Mouse (Mus musculus) hindbrain, embryonic 10.5 days (tissue): Measurements from ENCODE around the gene Bckdk. TPM values are rescaled to one million over a fixed set of nuclear protein-coding genes. Genes with fewer than 3 reads are reported as not detected.
A peak's percentile ranks its signal among the peaks of the same experiment; 100 is the strongest.
"Not testable (repeated sequence)": the region's sequence is repeated elsewhere in the genome, so short reads cannot be mapped to it uniquely, and the experiment has no call there.

Experiments used
- DNase-seq: peaks from one replicate; pipeline ENCODE4 v3.0.0-alpha.2; 2017; ENCODE audit warnings: low spot score
- H3K27ac ChIP-seq: fragments of 300-500 bp; sonication (generic); 2 replicates; pipeline ENCODE4 v1.5.1; 2016; ENCODE audit warnings: mild to moderate bottlenecking, moderate library complexity
- H3K27me3 ChIP-seq: fragments of 300-500 bp; sonication (generic); 2 replicates; pipeline ENCODE4 v1.6.1; 2016; ENCODE audit warnings: mild to moderate bottlenecking; ENCODE audit not compliant: poor library complexity, insufficient read depth, severe bottlenecking
- H3K36me3 ChIP-seq: fragments of 300-500 bp; sonication (generic); 2 replicates; pipeline ENCODE4 v1.6.1; 2016; ENCODE audit warnings: mild to moderate bottlenecking, moderate library complexity
- H3K4me1 ChIP-seq: fragments of 300-500 bp; sonication (generic); replicated peaks from 2 replicates; pipeline ENCODE4 v1.6.1; 2016; ENCODE audit warnings: mild to moderate bottlenecking
- H3K4me3 ChIP-seq: fragments of 300-500 bp; sonication (generic); 2 replicates; pipeline ENCODE4 v1.5.1; 2016; ENCODE audit warnings: mild to moderate bottlenecking, moderate library complexity
- H3K9me3 ChIP-seq: fragments of 300-500 bp; sonication (generic); 2 replicates; pipeline ENCODE4 v1.6.1; 2016; ENCODE audit warnings: mild to moderate bottlenecking, moderate library complexity
- whole genome bisulfite sequencing: fragments of 180-500 bp; shearing (Covaris S2); methylation state at CpG from one replicate; pipeline ENCODE4 v1.1.7; 2016; 5-methylcytosine and 5-hydroxymethylcytosine counted together
- polyA plus RNA-seq: library from polyadenylated mRNA; unstranded; fragments of >200 nt; fragmentation: Nextera tagmentation; extraction: Ambion mirVana; gene quantifications from 2 replicates; pipeline ENCODE4 v1.2.1, GENCODE M21; 2016

Bckdk gene
- polyA plus RNA-seq, 1 experiment from 2014 or later, result 123 TPM

DNA sequence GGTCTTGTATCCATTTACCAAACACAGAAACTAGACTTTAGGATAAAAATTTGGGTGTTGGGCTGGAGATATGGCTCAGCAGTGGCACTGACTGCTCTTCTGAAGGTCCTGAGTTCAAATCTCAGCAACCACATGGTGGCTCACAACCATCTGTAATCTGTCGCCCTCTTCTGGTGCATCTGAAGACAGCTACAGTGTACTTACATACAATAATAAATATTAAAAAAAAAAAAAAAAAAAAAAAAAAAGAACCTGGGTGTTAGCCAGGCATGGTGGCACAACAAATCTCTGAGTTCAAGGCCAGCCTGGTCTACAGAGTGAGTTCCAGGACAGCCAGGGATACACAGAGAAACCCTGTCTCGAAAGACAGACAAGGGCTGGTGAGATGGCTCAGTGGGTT lies 38.2 kb downstream of the Bckdk start:
- peaks cover 41% of the 10 kb centered on the region for H3K27me3 ChIP-seq
- not testable (repeated sequence) for H3K36me3 ChIP-seq, H3K9me3 ChIP-seq, H3K27ac ChIP-seq, H3K4me1 ChIP-seq, DNase-seq, H3K4me3 ChIP-seq
- 52% methylated on average over 2 of the region's 2 CpGs for WGBS

DNA sequence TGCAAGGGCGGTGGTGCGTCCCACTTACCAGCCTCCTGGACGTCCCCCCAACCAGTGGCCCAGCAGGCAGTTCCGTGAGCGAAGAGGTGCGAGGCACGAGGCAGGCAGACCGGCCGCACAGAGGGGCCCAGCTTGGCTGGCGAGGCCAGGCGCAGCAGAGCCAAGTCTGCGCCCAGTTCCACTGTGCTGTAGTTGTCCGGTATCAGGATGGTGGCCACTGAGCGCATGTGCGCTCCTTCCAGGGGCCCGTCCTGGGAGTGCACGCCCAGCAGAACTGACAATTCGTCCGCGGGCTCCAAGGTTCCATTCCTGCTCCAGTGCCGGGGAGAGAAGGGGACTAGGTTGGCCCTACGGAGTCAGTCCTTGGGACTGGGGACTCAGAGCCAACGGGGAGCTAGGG lies 40.7 kb downstream of the Bckdk start:
- DNase-seq, result peak; percentile 26
- H3K36me3 ChIP-seq, result no peaks in the 10 kb centered on the region
- no peaks in the 10 kb centered on the region for H3K9me3 ChIP-seq
- peak overlapping the region; percentile 32 for H3K4me3 ChIP-seq
- WGBS, result 10% methylated on average over 23 of the region's 23 CpGs
- peaks cover 5% of the 10 kb centered on the region for H3K4me1 ChIP-seq
- peaks cover 44% of the 10 kb centered on the region for H3K27me3 ChIP-seq
- H3K27ac ChIP-seq, result no peak overlapping the region; the same call in 1 of the 2 replicates

DNA sequence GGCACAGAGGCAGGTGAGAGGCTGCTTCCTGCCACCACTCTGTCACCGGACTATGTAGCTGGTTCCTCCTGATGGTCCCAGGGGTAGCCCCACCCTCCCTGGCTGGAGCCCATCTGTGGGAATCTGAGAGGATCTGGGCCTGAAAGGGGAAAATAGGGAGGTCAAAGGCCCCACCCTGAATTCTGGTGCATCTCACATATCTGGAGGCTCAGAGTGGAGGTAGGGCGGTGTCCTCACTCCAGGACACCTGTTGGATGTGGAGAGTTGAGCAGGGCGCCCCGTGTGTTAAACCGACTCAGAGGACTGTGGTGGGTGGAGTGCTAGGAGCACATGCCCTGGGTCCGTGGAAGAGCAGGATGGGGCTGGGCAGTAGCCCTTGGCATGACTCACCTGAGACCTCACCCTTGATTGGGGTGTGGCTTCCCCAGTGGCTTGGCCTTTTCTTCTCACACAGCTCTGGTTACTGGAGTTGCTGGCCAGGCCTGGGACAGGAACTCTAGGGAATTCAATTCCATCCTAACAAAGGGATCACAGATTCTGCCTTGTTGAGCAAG lies 42.7 kb downstream of the Bckdk start, which contains the start of gene Prss36:
Prss36 (minus strand) TSS at position 256 of the 554 bp plus-strand sequence.
- no peak within 1 kb of the TSS for H3K4me3 ChIP-seq
- no peaks in the 10 kb centered on the region for H3K36me3 ChIP-seq
- H3K27ac ChIP-seq, result no peak within 1 kb of the TSS
- no peak for DNase-seq
- peaks cover 5% of the 10 kb centered on the region for H3K4me1 ChIP-seq
- no peaks in the 10 kb centered on the region for H3K9me3 ChIP-seq
- peaks cover 44% of the 10 kb centered on the region for H3K27me3 ChIP-seq
- WGBS, result 77% methylated on average over 6 of the region's 6 CpGs

DNA sequence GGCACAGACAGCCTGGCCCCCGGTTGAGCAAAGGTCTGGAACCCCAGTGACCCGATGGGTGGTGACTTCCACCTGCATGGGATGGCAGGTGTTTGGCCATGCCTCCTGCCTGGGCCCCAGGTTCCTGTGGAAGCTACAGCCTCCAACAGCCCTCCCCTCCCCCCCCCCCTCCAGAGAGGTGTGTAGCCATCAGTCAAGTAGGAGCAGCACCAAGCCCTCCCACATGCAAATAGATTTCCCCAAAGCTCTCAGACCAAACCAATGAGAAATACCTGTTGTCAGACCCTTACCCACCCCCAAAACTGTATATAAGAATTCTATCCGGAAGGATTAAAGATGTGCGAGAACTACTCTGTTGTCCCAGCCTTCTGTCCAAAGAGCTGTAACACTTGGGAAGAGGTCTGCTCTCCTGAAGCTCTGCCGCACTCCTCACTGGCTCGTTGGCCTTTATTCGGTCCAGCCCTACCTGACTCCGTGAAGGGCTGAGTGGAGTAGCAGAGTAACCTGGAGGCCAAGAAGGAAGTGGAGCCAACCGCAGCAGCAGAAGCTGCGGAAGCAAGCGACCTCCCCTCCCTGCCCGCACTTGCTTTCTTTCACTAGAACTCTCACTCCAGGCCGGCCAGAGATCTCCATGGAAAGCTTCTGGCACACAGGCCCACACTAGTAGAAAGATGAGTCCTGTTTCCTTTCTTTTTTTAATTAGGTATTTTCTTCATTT lies 49.1 kb downstream of the Bckdk start:
- 48% methylated on average over 13 of the region's 13 CpGs for WGBS
- no peak for DNase-seq
- Histone ChIP-seq H3K27ac (no peak overlapping the region), H3K9me3 (no peaks in the 10 kb centered on the region), H3K27me3 (no peaks in the 10 kb centered on the region), H3K4me1 (no peaks in the 10 kb centered on the region), H3K4me3 (no peak overlapping the region), H3K36me3 (no peaks in the 10 kb centered on the region)

DNA sequence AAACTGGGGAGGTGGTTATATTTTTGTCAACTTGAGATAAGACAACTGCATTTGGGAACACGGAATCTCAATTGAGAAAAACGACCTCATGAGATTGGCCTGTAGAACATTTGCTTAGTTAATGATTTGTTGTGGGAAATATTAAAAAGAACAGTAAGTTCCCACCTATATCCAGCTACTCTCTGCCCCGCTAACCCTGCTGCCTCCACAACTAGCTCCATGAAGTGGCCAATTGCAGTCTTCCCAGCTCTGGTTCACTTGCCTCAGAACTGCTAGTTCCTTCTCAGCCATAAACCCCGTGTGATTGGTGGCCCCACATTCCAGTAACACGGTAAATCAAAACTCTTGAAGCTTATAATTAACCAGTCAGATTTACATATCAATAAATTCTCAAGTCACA lies 55.5 kb downstream of the Bckdk start:
- Histone ChIP-seq H3K4me3 (no peak overlapping the region), H3K9me3 (no peaks in the 10 kb centered on the region), H3K27ac (no peak overlapping the region), H3K4me1 (no peaks in the 10 kb centered on the region), H3K36me3 (no peaks in the 10 kb centered on the region), H3K27me3 (no peaks in the 10 kb centered on the region)
- DNase-seq, result no peak
- WGBS, result 67% methylated on average over 5 of the region's 5 CpGs

Other genes with a start within 250 kb of the Bckdk start
- 55.9 and 56.6 TPM in 2 replicates for gene Bcl7c, start 195.1 kb upstream of the Bckdk start, polyA plus RNA-seq
- 5.1 and 5.8 TPM in 2 replicates for gene Ctf1, start 191.3 kb upstream of the Bckdk start, polyA plus RNA-seq
- gene Ctf2, start 171.9 kb upstream of the Bckdk start, polyA plus RNA-seq, result 0.26 and 0.37 TPM in 2 replicates
- 8.6 and 8.9 TPM in 2 replicates for gene Fbxl19, start 159.5 kb upstream of the Bckdk start, polyA plus RNA-seq
- 10.3 and 11.9 TPM in 2 replicates for gene Orai3, start 134.3 kb upstream of the Bckdk start, polyA plus RNA-seq
- gene Setd1a, start 127.4 kb upstream of the Bckdk start, polyA plus RNA-seq, result 16.5 and 18.7 TPM in 2 replicates
- gene Gm49388, start 118.5 kb upstream of the Bckdk start, polyA plus RNA-seq, result not detected in 2 replicates
- 7.4 and 7.8 TPM in 2 replicates for gene Hsd3b7, start 103.5 kb upstream of the Bckdk start, polyA plus RNA-seq
- gene Stx4a, start 79.8 kb upstream of the Bckdk start, polyA plus RNA-seq, result 15.2 and 21.6 TPM in 2 replicates
- 5.0 and 8.5 TPM in 2 replicates for gene Stx1b, start 79.5 kb upstream of the Bckdk start, polyA plus RNA-seq
- gene Zfp646, start 27.9 kb upstream of the Bckdk start, polyA plus RNA-seq, result 19.0 and 19.2 TPM in 2 replicates
- gene Zfp668, start 27.3 kb upstream of the Bckdk start, polyA plus RNA-seq, result 41.4 and 42.3 TPM in 2 replicates
- 0.51 and 1.1 TPM in 2 replicates for gene Prss53, start 13.1 kb upstream of the Bckdk start, polyA plus RNA-seq
- not detected in 2 replicates for gene Gm21974, start 8.6 kb upstream of the Bckdk start, polyA plus RNA-seq
- 49.7 and 54.7 TPM in 2 replicates for gene Vkorc1, start 8.5 kb upstream of the Bckdk start, polyA plus RNA-seq
- 50.4 TPM in 2 replicates for gene Kat8, start 8.4 kb downstream of the Bckdk start, polyA plus RNA-seq
- 5.3 and 9.7 TPM in 2 replicates for gene Prss8, start 26.0 kb downstream of the Bckdk start, polyA plus RNA-seq
- 10.4 and 11.6 TPM in 2 replicates for gene Prss36, start 42.6 kb downstream of the Bckdk start, polyA plus RNA-seq
- 328 and 333 TPM in 2 replicates for gene Fus, start 63.4 kb downstream of the Bckdk start, polyA plus RNA-seq
- 9.5 and 12.4 TPM in 2 replicates for gene Pycard, start 89.8 kb downstream of the Bckdk start, polyA plus RNA-seq
- gene Trim72, start 99.9 kb downstream of the Bckdk start, polyA plus RNA-seq, result not detected in 2 replicates
- gene Itgam, start 158.6 kb downstream of the Bckdk start, polyA plus RNA-seq, result 0.58 and 0.73 TPM in 2 replicates
- 0.04 TPM in 1 of 2 replicates, not detected in the other for gene Gm49368, start 158.6 kb downstream of the Bckdk start, polyA plus RNA-seq
- gene Itgax, start 225.5 kb downstream of the Bckdk start, polyA plus RNA-seq, result not detected in 2 replicates